Mouse (Mus musculus): ENCODE data around the gene Trhde.

Trhde gene

GRCm38 (mm10) chr10:114802161-114802651 lies at the start of gene Trhde:
Gene Trhde (minus strand): TSS chr10:114802307.
- DNase-seq, result peak; percentile 35

- DNase-seq, result no peak
Measured at GRCm38 (mm10) chr10:114841966-114842365, 39.9 kb upstream of the Trhde start.

- no peak for DNase-seq
Measured at GRCm38 (mm10) chr10:114841440-114841839, 39.3 kb upstream of the Trhde start.

GRCm38 (mm10) chr10:114831313-114831712 lies 29.2 kb upstream of the Trhde start:
- DNase-seq, result no peak

- no peak for DNase-seq
Measured at GRCm38 (mm10) chr10:114808799-114809198, 6.7 kb upstream of the Trhde start.

- no peak for DNase-seq
Measured at GRCm38 (mm10) chr10:114805884-114806283, 3.8 kb upstream of the Trhde start.

GRCm38 (mm10) chr10:114801457-114802160 lies 498 bp downstream of the Trhde start:
- peak; percentile 17 for DNase-seq

GRCm38 (mm10) chr10:114800331-114801304 lies 1.5 kb downstream of the Trhde start:
- no peak for DNase-seq

GRCm38 (mm10) chr10:114799481-114799880 lies 2.6 kb downstream of the Trhde start:
- no peak for DNase-seq

GRCm38 (mm10) chr10:114798788-114799187 lies 3.3 kb downstream of the Trhde start:
- no peak for DNase-seq

GRCm38 (mm10) chr10:114798218-114798617 lies 3.9 kb downstream of the Trhde start:
- no peak for DNase-seq

GRCm38 (mm10) chr10:114797664-114798063 lies 4.4 kb downstream of the Trhde start:
- DNase-seq, result no peak

- no peak for DNase-seq
Measured at GRCm38 (mm10) chr10:114796872-114797271, 5.2 kb downstream of the Trhde start.

GRCm38 (mm10) chr10:114794214-114794613 lies 7.9 kb downstream of the Trhde start:
- DNase-seq, result no peak

- no peak for DNase-seq
Measured at GRCm38 (mm10) chr10:114765914-114766313, 36.2 kb downstream of the Trhde start.

GRCm38 (mm10) chr10:114762125-114762524 lies 40.0 kb downstream of the Trhde start:
- DNase-seq, result no peak

GRCm38 (mm10) chr10:114759240-114759639 lies 42.9 kb downstream of the Trhde start:
- DNase-seq, result no peak

- no peak for DNase-seq
Measured at GRCm38 (mm10) chr10:114758614-114759013, 43.5 kb downstream of the Trhde start.

GRCm38 (mm10) chr10:114742755-114743705 lies 59.1 kb downstream of the Trhde start:
- no peak for DNase-seq

GRCm38 (mm10) chr10:114739916-114740315 lies 62.2 kb downstream of the Trhde start:
- DNase-seq, result no peak

- peak; percentile 34 for DNase-seq
Measured at GRCm38 (mm10) chr10:114737581-114737980, 64.5 kb downstream of the Trhde start.

GRCm38 (mm10) chr10:114736377-114736776 lies 65.7 kb downstream of the Trhde start:
- no peak for DNase-seq

Measured in layer of hippocampus, adult 9-11 months (tissue).